ENCODE assay signal across 16 mouse cellular contexts in the genomic region with DNA sequence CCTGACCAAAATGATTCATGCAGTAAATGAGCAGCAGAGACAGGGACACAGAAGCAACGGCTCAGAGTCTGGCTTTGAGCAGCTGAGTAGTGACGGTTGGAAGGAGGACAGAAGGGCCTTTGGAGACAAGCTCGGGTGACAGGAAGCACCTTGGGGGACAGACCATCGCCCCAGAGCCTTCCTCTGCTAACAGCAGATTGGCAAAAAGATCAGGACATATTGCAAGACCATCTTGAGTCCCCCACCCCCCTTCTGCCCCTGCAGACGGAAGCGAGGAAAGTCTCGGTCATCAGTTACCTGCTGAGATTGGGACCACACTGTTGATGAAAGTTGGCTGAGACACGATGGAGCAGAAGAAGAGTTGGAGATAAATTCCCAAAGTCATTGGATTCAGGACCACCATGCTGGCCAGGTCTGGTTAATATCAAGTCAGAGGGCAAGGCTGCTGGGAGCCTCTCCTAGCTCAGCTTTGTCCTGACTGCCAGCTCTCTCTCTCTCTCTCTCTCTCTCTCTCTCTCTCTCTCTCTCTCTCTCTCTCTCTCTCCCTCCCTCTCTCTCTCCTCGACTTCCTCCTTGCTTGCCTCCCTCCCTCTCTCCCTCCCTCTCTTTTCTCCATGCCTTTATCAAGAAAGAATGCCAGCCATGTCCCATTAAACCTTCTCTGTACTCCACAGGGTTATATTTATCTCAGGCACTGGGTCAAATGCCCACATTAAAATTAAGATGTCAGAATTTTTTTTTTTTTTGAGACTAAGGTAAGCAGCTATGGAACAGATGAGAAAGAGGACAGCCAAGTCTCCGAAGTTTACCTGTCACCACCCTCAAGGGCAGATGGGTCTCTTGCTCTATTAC. TPM values are rescaled to one million over a fixed set of nuclear protein-coding genes. Genes with fewer than 3 reads are reported as not detected.
DNase-seq lines count a peak whose midpoint lies in the region; ATAC-seq and TF ChIP-seq lines count a peak whose summit lies in the region.
"Had no signal": no experiment of that assay in that cellular context is flagged by ENCODE, and none has a peak within 500 bp of the region (broad histone marks: within the 10 kb centered on the region; RNA-seq: fewer than 3 reads in every experiment).

No protein-coding gene starts in this region.

- no peak for TF ChIP-seq POLR2A in heart, adult 2 months (IDR thresholded peaks at IDR 0.05; ENCODE audit: insufficient read depth, low read depth, low read length)
- TF ChIP-seq POLR2A in spleen, adult 2 months (IDR thresholded peaks at IDR 0.05; ENCODE audit: low read depth, low read length), result no peak

- no peak overlapping the region for H3K9ac ChIP-seq in heart, adult 2 months (ENCODE audit: low read depth, low read length)
- no peak overlapping the region for H3K9ac ChIP-seq in forebrain, embryonic 16.5 days (replicated peaks; ENCODE audit: low read depth, low read length)
- no peak overlapping the region for H3K9ac ChIP-seq in hindbrain, embryonic 13.5 days
- H3K9ac ChIP-seq: liver, embryonic 15.5 days had no signal

- WGBS in heart, adult 2 months, result 24% methylated on average over 10 of the region's 10 CpGs
- 18% methylated on average over 10 of the region's 10 CpGs for WGBS in spleen, adult 2 months
- WGBS in forebrain, embryonic 16.5 days, result 66% methylated on average over 10 of the region's 10 CpGs
- WGBS in hindbrain, embryonic 13.5 days, result 60% methylated on average over 10 of the region's 10 CpGs

- no peaks in the 10 kb centered on the region for H3K36me3 ChIP-seq in heart, adult 2 months (ENCODE audit: control insufficient read depth, insufficient read depth, low read length)
- H3K36me3 ChIP-seq in spleen, adult 2 months (ENCODE audit: control insufficient read depth, insufficient read depth, low read length), result no peaks in the 10 kb centered on the region
- H3K36me3 ChIP-seq in forebrain, embryonic 16.5 days (ENCODE audit: control insufficient read depth, insufficient read depth), result no peaks in the 10 kb centered on the region
- H3K36me3 ChIP-seq in hindbrain, embryonic 13.5 days, result no peaks in the 10 kb centered on the region
- H3K36me3 ChIP-seq: liver, embryonic 15.5 days had no signal

- H3K4me1 ChIP-seq in heart, adult 2 months (ENCODE audit: control insufficient read depth, insufficient read depth, low read length), result no peaks in the 10 kb centered on the region; the same call in 1 of the 2 replicates
- H3K4me1 ChIP-seq in spleen, adult 2 months (ENCODE audit: control insufficient read depth, insufficient read depth, insufficient read length), result no peaks in the 10 kb centered on the region; the same call in 1 of the 2 replicates
- H3K4me1 ChIP-seq in forebrain, embryonic 16.5 days (replicated peaks; ENCODE audit: control insufficient read depth, insufficient read depth, low read length), result no peaks in the 10 kb centered on the region
- peaks cover 7% of the 10 kb centered on the region; the same call in 1 of the 2 replicates for H3K4me1 ChIP-seq in hindbrain, embryonic 13.5 days (replicated peaks)
- H3K4me1 ChIP-seq: liver, embryonic 15.5 days had no signal

- intact Hi-C loops in heart, adult 2 months (cut with DNase I), result no loop called here
- intact Hi-C loops in heart, postnatal 14 days (cut with DNase I), result no loop called here

- no peaks in the 10 kb centered on the region for H3K79me2 ChIP-seq in heart, adult 2 months (replicated peaks; ENCODE audit: control insufficient read depth, insufficient read depth, low read length)

- H3K4me3 ChIP-seq in heart, adult 2 months, result peak overlapping the region; percentile 36
- H3K4me3 ChIP-seq in spleen, adult 2 months (ENCODE audit: extremely low read depth, insufficient read depth, insufficient read length), result peak overlapping the region; percentile 0; the same call in 1 of the 2 replicates
- no peak overlapping the region for H3K4me3 ChIP-seq in forebrain, embryonic 16.5 days (replicated peaks; ENCODE audit: low read length)
- H3K4me3 ChIP-seq in hindbrain, embryonic 13.5 days, result no peak overlapping the region
- H3K4me3 ChIP-seq: liver, embryonic 15.5 days had no signal

- no peak overlapping the region for H3K4me2 ChIP-seq in forebrain, embryonic 16.5 days (ENCODE audit: low read length)
- no peak overlapping the region for H3K4me2 ChIP-seq in hindbrain, embryonic 13.5 days
- H3K4me2 ChIP-seq: liver, embryonic 15.5 days had no signal

- H3K27ac ChIP-seq in heart, adult 2 months, result peak overlapping the region; percentile 49; the same call in 1 of the 2 replicates
- no peak overlapping the region for H3K27ac ChIP-seq in spleen, adult 2 months (ENCODE audit: insufficient read depth, low read length)
- H3K27ac ChIP-seq in forebrain, embryonic 16.5 days (ENCODE audit: low read length), result no peak overlapping the region
- no peak overlapping the region for H3K27ac ChIP-seq in hindbrain, embryonic 13.5 days
- H3K27ac ChIP-seq: kidney, postnatal 0 days; liver, embryonic 15.5 days had no signal

- H3K27me3 ChIP-seq in heart, adult 2 months (ENCODE audit: control insufficient read depth, insufficient read depth, low read length), result no peaks in the 10 kb centered on the region
- no peaks in the 10 kb centered on the region for H3K27me3 ChIP-seq in spleen, adult 2 months (ENCODE audit: control insufficient read depth, insufficient read depth, low read length)
- no peaks in the 10 kb centered on the region for H3K27me3 ChIP-seq in forebrain, embryonic 16.5 days (replicated peaks; ENCODE audit: control insufficient read depth, insufficient read depth, low read length)
- H3K27me3 ChIP-seq in hindbrain, embryonic 13.5 days, result 0 out of 2 replicates have a peak, but pooled peaks cover 2% of the 10 kb centered on the region
- H3K27me3 ChIP-seq: liver, embryonic 15.5 days had no signal

- H3K9me3 ChIP-seq in forebrain, embryonic 16.5 days (ENCODE audit: control insufficient read depth, low read length), result no peaks in the 10 kb centered on the region
- H3K9me3 ChIP-seq in hindbrain, embryonic 13.5 days, result no peaks in the 10 kb centered on the region
- H3K9me3 ChIP-seq: liver, embryonic 15.5 days had no signal

- TF ChIP-seq EP300 in heart, adult 2 months (IDR thresholded peaks at IDR 0.05; ENCODE audit: insufficient read depth, low read depth, low read length), result no peak

- DNase-seq in heart, adult 2 months, result no peak
- DNase-seq in heart, postnatal 14 days, result no peak
- no peak for DNase-seq in spleen, adult 2 months (ENCODE audit: low read depth in 1 of 2, low spot score in 2 of 2)
- no peak for DNase-seq in spleen, postnatal 14 days (ENCODE audit: low spot score in 2 of 2)
- peak; percentile 61 for DNase-seq in thymus, postnatal 4 days
- DNase-seq: adrenal gland, postnatal 25 days; B cell, adult 2 months; layer of hippocampus, adult 9-11 months; lung, postnatal 36 days; midbrain, embryonic 14.5 days had no signal

- peak; percentile 66 for ATAC-seq in megakaryocyte progenitor cell, adult 5-6 weeks (replicated peaks; ENCODE audit: poor library complexity)
- no peak for ATAC-seq in forebrain, embryonic 16.5 days
- no peak for ATAC-seq in hindbrain, embryonic 13.5 days (ENCODE audit: low FRiP score)
- ATAC-seq: inflammation-experienced regulatory T-cells, adult 6 months had no signal

- TF ChIP-seq CTCF in heart, adult 2 months (IDR thresholded peaks at IDR 0.05), result no peak
- TF ChIP-seq CTCF in spleen, adult 2 months (IDR thresholded peaks at IDR 0.05; ENCODE audit: extremely low read depth, insufficient read depth, insufficient read length, insufficient replicate concordance), result no peak

RNA-seq across cellular contexts. Expression of gene Colq, which starts 14.1 kb away (rescaled TPM):
- 10 to 100 TPM; 10.0 to 11.3 TPM for total RNA-seq in heart, adult 2 months (2021)
- 12.6 and 14.7 TPM in 2 replicates for polyA plus RNA-seq in heart, adult 2 months (2012; rRNA removed)
- total RNA-seq in heart, postnatal 14 days (2021), result 1 to 10 TPM; 7.1 to 9.5 TPM
- polyA plus RNA-seq in spleen, adult 2 months (2012; rRNA removed), result 13.7 and 13.9 TPM in 2 replicates
- total RNA-seq in megakaryocyte progenitor cell, adult 5-6 weeks (2015), result not detected in 2 replicates
- total RNA-seq in megakaryocyte progenitor cell, adult 5-6 weeks (2017), result 0.37 TPM in 1 of 2 replicates, not detected in the other
- polyA plus RNA-seq in forebrain, embryonic 16.5 days (2015; fragmentation: Nextera tagmentation; extraction: Ambion mirVana), result 0.09 TPM in 1 of 2 replicates, not detected in the other
- 0.19 and 0.34 TPM in 2 replicates for polyA plus RNA-seq in hindbrain, embryonic 13.5 days (2015; fragmentation: Nextera tagmentation; extraction: Ambion mirVana)
- total RNA-seq: adrenal gland, postnatal 25 days had no signal
- polyA plus RNA-seq: midbrain, embryonic 14.5 days had no signal

Comparison
In these comparisons a context has a peak if more than half of its experiments do, and no peak if none do; other contexts are left out.
1. H3K4me3 ChIP-seq: peak in heart, adult 2 months (single experiment) and spleen, adult 2 months (single experiment); none in forebrain, embryonic 16.5 days (single experiment) and hindbrain, embryonic 13.5 days (single experiment).
2. RNA of gene Colq, which starts 14.1 kb away (polyA plus RNA-seq): 13.7 to 13.9 TPM in spleen, adult 2 months and 12.6 to 14.7 TPM in heart, adult 2 months; 0.19 to 0.34 TPM in hindbrain, embryonic 13.5 days and 0.09 TPM in forebrain, embryonic 16.5 days; every median in the first group is over 10 times any median in the second.